Mouse (Mus musculus) spleen, postnatal 36 days (tissue): Measurements from ENCODE around the gene Olfr146.

ENCODE experiments used
- DNase-seq, 2 experiments: peaks; one replicate each; pipeline ENCODE4 v3.0.0; 2022; ENCODE audit warnings: low spot score in 2 of 2, mixed read lengths in 1 of 2

Gene Olfr146

GRCm38 (mm10) chr9:39023277-39023676, at the start of gene Olfr146:
Olfr146 (minus strand) TSS chr9:39023377.
- DNase-seq = no peak

GRCm38 (mm10) chr9:39064851-39065250, 41.7 kb upstream of the Olfr146 start, which contains the start of gene Olfr937:
Olfr937 (minus strand) TSS chr9:39064951.
- DNase-seq = no peak

GRCm38 (mm10) chr9:38999583-38999982, 23.6 kb downstream of the Olfr146 start, which contains the start of gene Olfr935:
Olfr935 (minus strand) TSS chr9:38999683.
- DNase-seq = no peak

GRCm38 (mm10) chr9:38988215-38988614, 35.0 kb downstream of the Olfr146 start, which contains the start of gene Olfr934:
Olfr934 (minus strand) TSS chr9:38988315.
- DNase-seq = no peak

GRCm38 (mm10) chr9:38972013-38972412, 51.2 kb downstream of the Olfr146 start, which contains the start of gene Olfr933:
Olfr933 (plus strand) TSS chr9:38972313.
- no peak for DNase-seq
